ENCODE assay signal across 8 mouse cellular contexts in the genomic region with DNA sequence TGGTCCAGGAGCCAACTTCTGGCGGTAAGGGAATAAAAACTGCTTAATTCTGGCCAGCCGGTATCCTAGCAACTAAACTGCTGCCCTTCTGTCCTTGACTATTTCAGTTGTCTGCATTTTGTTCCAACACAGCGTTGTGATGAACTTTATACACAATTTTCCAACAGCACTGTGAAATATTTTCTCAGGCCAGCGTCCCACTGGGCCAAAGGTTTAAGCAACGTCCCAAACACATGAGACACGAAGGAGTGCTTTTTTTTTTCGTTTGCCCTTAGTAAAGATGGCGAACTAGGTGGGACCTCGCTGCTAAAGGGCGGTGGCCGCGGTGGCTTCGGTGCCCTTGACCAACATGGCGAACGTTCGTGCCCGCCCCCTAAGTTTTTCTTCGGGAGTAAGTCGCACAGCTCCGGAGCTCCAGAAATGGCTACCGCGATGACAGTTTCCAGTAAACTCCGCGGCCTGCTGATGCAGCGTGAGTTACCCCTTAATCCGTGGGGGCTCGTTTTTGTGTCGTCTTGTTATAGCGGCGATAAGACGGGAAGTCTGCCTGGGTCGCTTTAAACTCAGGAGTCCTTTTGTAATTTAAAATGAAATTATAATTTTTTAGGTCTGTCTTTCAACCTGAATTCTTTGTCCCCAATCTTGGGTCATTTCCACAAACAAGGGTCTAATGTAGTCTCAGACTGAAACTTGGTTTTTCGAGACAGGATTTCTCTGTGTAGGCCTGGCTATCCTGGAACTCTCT. TPM values are rescaled to one million over a fixed set of nuclear protein-coding genes. Genes with fewer than 3 reads are reported as not detected.
A peak's percentile ranks its signal among the peaks of the same experiment; 100 is the strongest.
DNase-seq lines count a peak whose midpoint lies in the region; ATAC-seq and TF ChIP-seq lines count a peak whose summit lies in the region.

A gene (plus strand): TSS at position 277 of the 745 bp plus-strand sequence.

- peak within 1 kb of the TSS; percentile 57 for H3K4me2 ChIP-seq in forebrain, embryonic 12.5 days
- H3K4me2 ChIP-seq in heart, postnatal 0 days (ENCODE audit: low read depth, low read length), result peak within 1 kb of the TSS; percentile 60
- H3K4me2 ChIP-seq in liver, embryonic 16.5 days (ENCODE audit: low read depth, low read length), result peak within 1 kb of the TSS; percentile 70
- peak within 1 kb of the TSS; percentile 65 for H3K4me2 ChIP-seq in neural tube, embryonic 13.5 days

- H3K9ac ChIP-seq in forebrain, embryonic 12.5 days, result peak within 1 kb of the TSS; percentile 54
- peak within 1 kb of the TSS; percentile 74 for H3K9ac ChIP-seq in heart, postnatal 0 days (replicated peaks; ENCODE audit: low read depth, low read length)
- H3K9ac ChIP-seq in liver, embryonic 16.5 days (ENCODE audit: low read depth, low read length), result peak within 1 kb of the TSS; percentile 71
- peak within 1 kb of the TSS; percentile 70 for H3K9ac ChIP-seq in neural tube, embryonic 13.5 days

- peak within 1 kb of the TSS; percentile 76 for H3K4me3 ChIP-seq in E14TG2a.4 (replicated peaks; ENCODE audit: low read length)
- peak within 1 kb of the TSS; percentile 47 for H3K4me3 ChIP-seq in forebrain, embryonic 12.5 days (replicated peaks)
- peak within 1 kb of the TSS; percentile 54 for H3K4me3 ChIP-seq in heart, postnatal 0 days (ENCODE audit: low read depth, low read length)
- H3K4me3 ChIP-seq in liver, embryonic 16.5 days (ENCODE audit: low read depth, low read length), result peak within 1 kb of the TSS; percentile 68
- peak within 1 kb of the TSS; percentile 48 for H3K4me3 ChIP-seq in neural tube, embryonic 13.5 days
- peak within 1 kb of the TSS; percentile 91 for H3K4me3 ChIP-seq in testis, adult 2 months (ENCODE audit: control insufficient read depth, low read depth, low read length)

- peaks cover 61% of the 10 kb centered on the region for H3K4me1 ChIP-seq in E14TG2a.4 (replicated peaks; ENCODE audit: low read depth, low read length)
- H3K4me1 ChIP-seq in forebrain, embryonic 12.5 days, result peaks cover 23% of the 10 kb centered on the region
- H3K4me1 ChIP-seq in heart, postnatal 0 days (ENCODE audit: control insufficient read depth, insufficient read depth), result peaks cover 19% of the 10 kb centered on the region
- H3K4me1 ChIP-seq in liver, embryonic 16.5 days (ENCODE audit: control insufficient read depth, low read depth, low read length), result peaks cover 30% of the 10 kb centered on the region
- peaks cover 41% of the 10 kb centered on the region for H3K4me1 ChIP-seq in neural tube, embryonic 13.5 days (replicated peaks)
- H3K4me1 ChIP-seq in testis, adult 2 months (ENCODE audit: control insufficient read depth, insufficient read depth, low read length), result peaks cover 9% of the 10 kb centered on the region

- H3K27ac ChIP-seq in forebrain, embryonic 12.5 days, result peak within 1 kb of the TSS; percentile 83
- H3K27ac ChIP-seq in heart, postnatal 0 days (ENCODE audit: low read depth), result peak within 1 kb of the TSS; percentile 94
- H3K27ac ChIP-seq in liver, embryonic 16.5 days (ENCODE audit: low read length), result peak within 1 kb of the TSS; percentile 75
- H3K27ac ChIP-seq in neural tube, embryonic 13.5 days (replicated peaks), result peak within 1 kb of the TSS; percentile 72
- peak within 1 kb of the TSS; percentile 93 for H3K27ac ChIP-seq in testis, adult 2 months (ENCODE audit: control insufficient read depth, insufficient read depth, low read depth, low read length)

- H3K27me3 ChIP-seq in E14TG2a.4 (ENCODE audit: insufficient read depth, low read length), result no peaks in the 10 kb centered on the region
- no peaks in the 10 kb centered on the region for H3K27me3 ChIP-seq in forebrain, embryonic 12.5 days
- H3K27me3 ChIP-seq in heart, postnatal 0 days (ENCODE audit: control insufficient read depth, insufficient read depth, low read length), result no peaks in the 10 kb centered on the region
- no peaks in the 10 kb centered on the region for H3K27me3 ChIP-seq in liver, embryonic 16.5 days (ENCODE audit: control insufficient read depth, insufficient read depth, low read depth, low read length)
- H3K27me3 ChIP-seq in neural tube, embryonic 13.5 days, result no peaks in the 10 kb centered on the region
- H3K27me3 ChIP-seq in testis, adult 2 months (ENCODE audit: control insufficient read depth, insufficient read depth, low read length), result no peaks in the 10 kb centered on the region

- ATAC-seq in forebrain, embryonic 12.5 days (ENCODE audit: low FRiP score), result peak; percentile 71
- ATAC-seq in heart, postnatal 0 days (ENCODE audit: insufficient read depth, low read depth), result peak; percentile 84
- peak; percentile 78 for ATAC-seq in liver, embryonic 16.5 days (ENCODE audit: low read depth)
- peak; percentile 82 for ATAC-seq in neural tube, embryonic 13.5 days (ENCODE audit: low read depth)

- peak; percentile 70 for TF ChIP-seq POLR2A in testis, adult 2 months (IDR thresholded peaks at IDR 0.05; ENCODE audit: control insufficient read depth, low read depth, low read length)

- peak; percentile 92 for DNase-seq in c-Kit-positive CD71-positive TER-119-positive erythroid progenitor cells, embryonic 14.5 days (ENCODE audit: low spot score)
- DNase-seq in heart, postnatal 0 days (ENCODE audit: low spot score), result peak; percentile 95
- peak; percentile 93 to 95 for DNase-seq in kidney, postnatal 4 days

- peaks cover 60% of the 10 kb centered on the region for H3K36me3 ChIP-seq in E14TG2a.4 (ENCODE audit: insufficient read depth, low read length)
- peaks cover 36% of the 10 kb centered on the region for H3K36me3 ChIP-seq in forebrain, embryonic 12.5 days (replicated peaks)
- peaks cover 38% of the 10 kb centered on the region for H3K36me3 ChIP-seq in heart, postnatal 0 days (replicated peaks; ENCODE audit: control insufficient read depth, insufficient read depth, low read length)
- peaks cover 33% of the 10 kb centered on the region for H3K36me3 ChIP-seq in liver, embryonic 16.5 days (ENCODE audit: control insufficient read depth, insufficient read depth)
- H3K36me3 ChIP-seq in neural tube, embryonic 13.5 days, result peaks cover 36% of the 10 kb centered on the region
- H3K36me3 ChIP-seq in testis, adult 2 months (ENCODE audit: control insufficient read depth, insufficient read depth, low read length), result no peaks in the 10 kb centered on the region; the same call in none of the 2 replicates

- TF ChIP-seq CTCF in E14TG2a.4 (conservative IDR thresholded peaks at IDR 0.05; ENCODE audit: low read length), result no peak
- TF ChIP-seq CTCF in heart, postnatal 0 days (IDR thresholded peaks at IDR 0.05; ENCODE audit: low read depth), result no peak
- no peak for TF ChIP-seq CTCF in testis, adult 2 months (IDR thresholded peaks at IDR 0.05; ENCODE audit: control insufficient read depth, insufficient read depth, insufficient replicate concordance, low read depth, low read length)

- peak; percentile 98 for TF ChIP-seq EP300 in heart, postnatal 0 days (IDR thresholded peaks at IDR 0.05; ENCODE audit: low read depth)

- WGBS in forebrain, embryonic 12.5 days, result 3% methylated on average over 33 of the region's 33 CpGs
- 2% methylated on average over 33 of the region's 33 CpGs for WGBS in heart, postnatal 0 days
- WGBS in liver, embryonic 16.5 days (ENCODE audit: insufficient replicate concordance), result 2% methylated on average over 33 of the region's 33 CpGs
- 3% methylated on average over 33 of the region's 33 CpGs for WGBS in neural tube, embryonic 13.5 days

- H3K9me3 ChIP-seq in E14TG2a.4 (ENCODE audit: low read length), result peaks cover 5% of the 10 kb centered on the region
- H3K9me3 ChIP-seq in forebrain, embryonic 12.5 days, result no peaks in the 10 kb centered on the region
- no peaks in the 10 kb centered on the region for H3K9me3 ChIP-seq in heart, postnatal 0 days (replicated peaks; ENCODE audit: control insufficient read depth, low read length)
- no peaks in the 10 kb centered on the region for H3K9me3 ChIP-seq in liver, embryonic 16.5 days (replicated peaks; ENCODE audit: control insufficient read depth, low read length)
- no peaks in the 10 kb centered on the region for H3K9me3 ChIP-seq in neural tube, embryonic 13.5 days

RNA-seq across cellular contexts. Expression of the gene that starts here (rescaled TPM):
- polyA plus RNA-seq in forebrain, embryonic 12.5 days (2016; fragmentation: Nextera tagmentation; extraction: Ambion mirVana), result 63.9 and 64.2 TPM in 2 replicates
- 483 and 823 TPM in 2 replicates for total RNA-seq in heart, postnatal 0 days (2014; rRNA removed; ENCODE audit: low replicate concordance)
- polyA plus RNA-seq in heart, postnatal 0 days (2015; fragmentation: Nextera tagmentation; extraction: Ambion mirVana), result 806 and 928 TPM in 2 replicates
- 172 and 201 TPM in 2 replicates for polyA plus RNA-seq in liver, embryonic 16.5 days (2015; fragmentation: Nextera tagmentation; extraction: Ambion mirVana)
- 88.7 and 98.1 TPM in 2 replicates for polyA plus RNA-seq in neural tube, embryonic 13.5 days (2015; fragmentation: Nextera tagmentation; extraction: Ambion mirVana)
- 124 and 147 TPM in 2 replicates for polyA plus RNA-seq in testis, adult 2 months (2012; rRNA removed)

Comparison
In these comparisons a context has a peak if more than half of its experiments do, and no peak if none do; other contexts are left out.
1. Peak in every context shown above with its lines: DNase-seq, ATAC-seq, H3K4me3 ChIP-seq and H3K27ac ChIP-seq.